Mouse (Mus musculus) kidney, adult 2 months (tissue): ENCODE measurements around the gene Cldn4. TPM values are rescaled to one million over a fixed set of nuclear protein-coding genes. Genes with fewer than 3 reads are reported as not detected.

ENCODE experiments used
- DNase-seq: peaks from one replicate; pipeline ENCODE4 v3.0.0; 2021
- H3K27ac ChIP-seq: fragments of 200-500 bp; 2 replicates; pipeline ENCODE4 v1.5.1; 2012; ENCODE audit warnings: low read depth, low read length, control low read depth, inconsistent platforms; ENCODE audit not compliant: insufficient read depth
- H3K27me3 ChIP-seq: fragments of 200-500 bp; replicated peaks from 2 replicates; pipeline ENCODE4 v1.6.1; 2012; ENCODE audit warnings: mild to moderate bottlenecking, moderate library complexity, low read length, inconsistent platforms; ENCODE audit not compliant: control insufficient read depth, insufficient read depth
- H3K36me3 ChIP-seq: fragments of 200-500 bp; 2 replicates; pipeline ENCODE4 v1.6.1; 2012; ENCODE audit warnings: mild to moderate bottlenecking, moderate library complexity, low read length, inconsistent platforms; ENCODE audit not compliant: control insufficient read depth, insufficient read depth
- H3K4me1 ChIP-seq: fragments of 200-500 bp; 2 replicates; pipeline ENCODE4 v1.6.1; 2011; ENCODE audit warnings: low read length; ENCODE audit not compliant: control insufficient read depth, insufficient read depth
- H3K4me3 ChIP-seq: fragments of 200-500 bp; 2 replicates; pipeline ENCODE4 v1.5.1; 2011; ENCODE audit warnings: mild to moderate bottlenecking, low read depth, low read length, control low read depth; ENCODE audit not compliant: insufficient read depth
- CTCF ChIP-seq: fragments of 200-500 bp; conservative IDR thresholded peaks from 2 replicates; pipeline ENCODE4 v1.5.1; 2011; ENCODE audit warnings: low read depth, mild to moderate bottlenecking, control low read depth, low read length, moderate library complexity, mixed read lengths; ENCODE audit not compliant: insufficient read depth, insufficient read length
- POLR2A ChIP-seq: fragments of 200-500 bp; IDR thresholded peaks from one replicate; pipeline ENCODE4 v1.6.1; 2011; ENCODE audit warnings: low read depth, low read length, control low read depth
- WGBS: fragments of 180-500 bp; shearing (Covaris S2); methylation state at CpG from one replicate; pipeline ENCODE4 v1.1.7; 2018; 5-methylcytosine and 5-hydroxymethylcytosine counted together
- polyA plus RNA-seq: library from polyadenylated mRNA; depleted of rRNA; stranded (reverse); fragments of >200 nt; gene quantifications from 2 replicates; pipeline ENCODE4 v1.2.3, GENCODE M21; 2012

Cldn4 gene
- polyA plus RNA-seq, 1 experiment: 37.5 TPM

- Histone ChIP-seq H3K27me3 (no peaks in the 10 kb centered on the region), H3K4me1 (no peaks in the 10 kb centered on the region), H3K4me3 (peak within 1 kb of the TSS; percentile 59), H3K36me3 (no peaks in the 10 kb centered on the region), H3K27ac (peak within 1 kb of the TSS; percentile 67; the same call in 1 of the 2 replicates)
- WGBS: under 1% methylated on average over 41 of the region's 41 CpGs
- DNase-seq: peak; percentile 96
- TF ChIP-seq POLR2A (no peak), CTCF (no peak)
These were observed 14.4 kb downstream of the Cldn4 start, which contains the start of gene Mettl27 for GRCm38 (mm10) chr5:134932179-134932902. Gene Mettl27 (plus strand): TSS chr5:134932368.

GRCm38 (mm10) chr5:134929988-134930387 lies 16.7 kb downstream of the Cldn4 start:
- Histone ChIP-seq H3K27me3 (no peaks in the 10 kb centered on the region), H3K4me1 (no peaks in the 10 kb centered on the region), H3K4me3 (no peak overlapping the region), H3K36me3 (no peaks in the 10 kb centered on the region), H3K27ac (no peak overlapping the region)
- 71% methylated on average over 2 of the region's 2 CpGs for WGBS
- no peak for TF ChIP-seq CTCF
- TF ChIP-seq POLR2A: no peak
- no peak for DNase-seq

- no peaks in the 10 kb centered on the region for H3K27me3 ChIP-seq
- no peaks in the 10 kb centered on the region for H3K4me1 ChIP-seq
- TF ChIP-seq CTCF: no peak
- TF ChIP-seq POLR2A: no peak
- no peak for DNase-seq
- no peaks in the 10 kb centered on the region for H3K36me3 ChIP-seq
- H3K4me3 ChIP-seq: no peak overlapping the region
- 62% methylated on average over 4 of the region's 4 CpGs for WGBS
- no peak overlapping the region for H3K27ac ChIP-seq
These were observed 20.0 kb downstream of the Cldn4 start for GRCm38 (mm10) chr5:134926726-134927125.

GRCm38 (mm10) chr5:134923141-134923540 lies 23.6 kb downstream of the Cldn4 start:
- no peaks in the 10 kb centered on the region for H3K36me3 ChIP-seq
- no peak for TF ChIP-seq CTCF
- no peak for TF ChIP-seq POLR2A
- no peak overlapping the region for H3K4me3 ChIP-seq
- no peaks in the 10 kb centered on the region for H3K27me3 ChIP-seq
- H3K4me1 ChIP-seq: no peaks in the 10 kb centered on the region
- no peak overlapping the region for H3K27ac ChIP-seq
- DNase-seq: no peak
- 68% methylated on average over 6 of the region's 6 CpGs for WGBS

GRCm38 (mm10) chr5:134921106-134921505 lies 25.6 kb downstream of the Cldn4 start:
- WGBS: 86% methylated on average over 8 of the region's 8 CpGs
- no peaks in the 10 kb centered on the region for H3K4me1 ChIP-seq
- no peaks in the 10 kb centered on the region for H3K36me3 ChIP-seq
- TF ChIP-seq CTCF (no peak), POLR2A (no peak)
- no peak overlapping the region for H3K27ac ChIP-seq
- H3K4me3 ChIP-seq: no peak overlapping the region
- no peak for DNase-seq
- H3K27me3 ChIP-seq: no peaks in the 10 kb centered on the region

- no peak for DNase-seq
- Histone ChIP-seq H3K4me1 (no peaks in the 10 kb centered on the region), H3K4me3 (no peak overlapping the region), H3K27ac (no peak overlapping the region), H3K36me3 (no peaks in the 10 kb centered on the region), H3K27me3 (no peaks in the 10 kb centered on the region)
- TF ChIP-seq CTCF (no peak), POLR2A (no peak)
- 81% methylated on average over 6 of the region's 6 CpGs for WGBS
These were observed 26.5 kb downstream of the Cldn4 start for GRCm38 (mm10) chr5:134920106-134920687.

- no peak for TF ChIP-seq CTCF
- TF ChIP-seq POLR2A: no peak
- no peak for DNase-seq
These were observed 27.6 kb downstream of the Cldn4 start for GRCm38 (mm10) chr5:134919097-134919496.

More at GRCm38 (mm10) chr5:134919097-134919496, 27.6 kb downstream of the Cldn4 start:
- WGBS: 89% methylated on average over 3 of the region's 3 CpGs
- no peaks in the 10 kb centered on the region for H3K27me3 ChIP-seq
- no peak overlapping the region for H3K27ac ChIP-seq
- H3K4me1 ChIP-seq: no peaks in the 10 kb centered on the region
- no peak overlapping the region for H3K4me3 ChIP-seq
- H3K36me3 ChIP-seq: no peaks in the 10 kb centered on the region
